Mouse (Mus musculus) liver, embryonic 14.5 days (tissue): ENCODE measurements around the gene U2af1l4.

Experiments
- CTCF ChIP-seq: IDR thresholded peaks from 2 replicates; pipeline ENCODE4 v1.5.1; 2016; ENCODE audit warnings: antibody characterized with exemption, low read depth, control low read depth
- EP300 ChIP-seq: IDR thresholded peaks from 2 replicates; pipeline ENCODE4 v1.6.1; 2016; ENCODE audit warnings: antibody characterized with exemption, low read depth

DNA sequence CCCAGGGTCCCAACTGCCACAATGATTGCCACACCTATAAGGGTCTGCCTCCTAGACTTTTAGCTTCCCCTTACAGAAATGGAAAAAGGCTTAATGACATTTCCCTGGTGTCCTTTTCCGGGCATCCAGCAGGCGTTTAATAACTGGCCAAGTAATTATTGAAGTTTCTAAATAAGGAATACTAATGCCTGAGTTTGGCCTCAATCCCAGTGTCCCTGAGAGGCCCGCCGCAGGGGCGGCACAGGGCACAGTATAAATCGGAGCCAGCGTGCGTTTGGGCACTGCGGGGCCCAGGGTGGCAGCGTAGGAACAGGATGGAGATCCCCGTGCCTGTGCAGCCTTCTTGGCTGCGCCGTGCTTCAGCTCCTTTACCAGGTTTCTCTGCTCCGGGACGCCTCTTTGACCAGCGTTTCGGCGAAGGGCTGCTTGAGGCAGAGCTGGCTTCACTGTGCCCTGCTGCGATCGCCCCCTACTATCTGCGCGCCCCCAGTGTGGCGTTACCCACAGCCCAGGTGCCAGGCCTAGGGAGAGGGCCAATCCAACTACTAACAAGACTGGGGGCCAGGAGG lies 10.0 kb upstream of the U2af1l4 start:
- TF ChIP-seq CTCF (no peak), EP300 (no peak)
